8 mouse cellular contexts compared by ENCODE assay signal in the genomic region with DNA sequence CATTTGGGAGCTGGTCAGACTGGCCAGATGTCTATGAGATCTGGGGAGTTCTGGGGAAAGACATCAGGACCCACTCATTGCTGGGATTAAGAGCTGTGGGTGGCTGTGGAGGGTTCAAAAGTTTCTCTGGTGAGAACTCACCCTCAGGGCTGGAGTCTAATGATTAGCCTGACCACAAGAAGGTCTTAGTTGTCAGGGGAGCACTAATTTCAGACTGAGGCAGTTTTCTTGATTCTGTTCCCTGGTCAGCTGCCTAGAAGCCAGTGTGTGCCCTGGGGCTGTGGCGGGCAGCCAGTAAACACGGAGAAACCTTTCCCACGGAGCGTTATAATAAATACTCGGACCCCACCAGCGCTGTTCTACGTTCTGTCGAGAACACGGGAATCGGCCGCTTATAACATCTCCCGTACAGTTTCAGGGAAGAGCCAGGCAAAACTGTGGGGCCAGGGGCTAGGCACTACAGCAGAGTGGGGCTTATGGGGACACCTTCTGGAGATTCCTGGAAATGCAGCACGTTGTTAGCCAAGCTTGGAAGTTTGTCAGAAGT. TPM values are rescaled to one million over a fixed set of nuclear protein-coding genes. Genes with fewer than 3 reads are reported as not detected.
A peak's percentile ranks its signal among the peaks of the same experiment; 100 is the strongest.
DNase-seq lines count a peak whose midpoint lies in the region; ATAC-seq and TF ChIP-seq lines count a peak whose summit lies in the region.

No protein-coding gene starts in this region.

- H3K4me3 ChIP-seq in limb, embryonic 15.5 days = peak overlapping the region; percentile 40
- peak overlapping the region; percentile 32 for H3K4me3 ChIP-seq in midbrain, embryonic 15.5 days
- peak overlapping the region; percentile 34 for H3K4me3 ChIP-seq in stomach, postnatal 0 days (ENCODE audit: low read depth, low read length)

- no peaks in the 10 kb centered on the region for H3K27me3 ChIP-seq in limb, embryonic 15.5 days
- no peaks in the 10 kb centered on the region for H3K27me3 ChIP-seq in midbrain, embryonic 15.5 days (replicated peaks)
- no peaks in the 10 kb centered on the region for H3K27me3 ChIP-seq in stomach, postnatal 0 days (ENCODE audit: control insufficient read depth, insufficient read depth, low read length)

- H3K9ac ChIP-seq in limb, embryonic 15.5 days = peak overlapping the region; percentile 23; the same call in 1 of the 2 replicates
- H3K9ac ChIP-seq in midbrain, embryonic 15.5 days = no peak overlapping the region
- 0 out of 2 replicates have a peak overlapping the region, but pooled peaks have one; percentile 38 for H3K9ac ChIP-seq in stomach, postnatal 0 days (ENCODE audit: low read length)

- ATAC-seq in limb, embryonic 15.5 days (ENCODE audit: insufficient number of reproducible peaks, low FRiP score, low TSS enrichment, low read depth) = no peak
- ATAC-seq in midbrain, embryonic 15.5 days (replicated peaks) = peak; percentile 80
- ATAC-seq in stomach, postnatal 0 days (ENCODE audit: low FRiP score, low TSS enrichment) = peak; percentile 62; the same call in 1 of the 2 replicates

- no peak for TF ChIP-seq EP300 in stomach, postnatal 0 days (optimal IDR thresholded peaks at IDR 0.05)

- no peaks in the 10 kb centered on the region for H3K9me3 ChIP-seq in limb, embryonic 15.5 days
- H3K9me3 ChIP-seq in midbrain, embryonic 15.5 days = no peaks in the 10 kb centered on the region
- H3K9me3 ChIP-seq in stomach, postnatal 0 days (ENCODE audit: control insufficient read depth, low read length) = no peaks in the 10 kb centered on the region

- no peak overlapping the region for H3K27ac ChIP-seq in limb, embryonic 15.5 days
- peak overlapping the region; percentile 9; the same call in 1 of the 2 replicates for H3K27ac ChIP-seq in midbrain, embryonic 15.5 days
- no peak overlapping the region for H3K27ac ChIP-seq in stomach, postnatal 0 days (replicated peaks)

- peak; percentile 88 for TF ChIP-seq CTCF in stomach, postnatal 0 days (IDR thresholded peaks at IDR 0.05; ENCODE audit: low read depth)

- no peaks in the 10 kb centered on the region for H3K36me3 ChIP-seq in limb, embryonic 15.5 days
- no peaks in the 10 kb centered on the region for H3K36me3 ChIP-seq in midbrain, embryonic 15.5 days (replicated peaks)
- no peaks in the 10 kb centered on the region for H3K36me3 ChIP-seq in stomach, postnatal 0 days (ENCODE audit: control insufficient read depth, insufficient read depth, low read length)

- DNase-seq in urinary bladder, adult 18-20 months (ENCODE audit: low spot score in 2 of 2) = peak; percentile 37 to 48
- DNase-seq in urinary bladder, postnatal 10 days (ENCODE audit: low spot score) = no peak
- peak; percentile 64 to 75 for DNase-seq in cerebellum, postnatal 36 days
- DNase-seq in gastrocnemius, adult 8-10 months (ENCODE audit: low spot score in 2 of 2) = peak; percentile 27 to 33
- DNase-seq in induced T-regulatory cell, adult 2 months (ENCODE audit: low read depth) = peak; percentile 54
- peak; percentile 71 for DNase-seq in stomach, postnatal 0 days (ENCODE audit: low spot score)

- 4% methylated on average over 13 of the region's 13 CpGs for WGBS in limb, embryonic 15.5 days
- 7% methylated on average over 13 of the region's 13 CpGs for WGBS in midbrain, embryonic 15.5 days
- 6% methylated on average over 13 of the region's 13 CpGs for WGBS in stomach, postnatal 0 days

- peaks cover 4% of the 10 kb centered on the region for H3K4me1 ChIP-seq in limb, embryonic 15.5 days
- peaks cover 10% of the 10 kb centered on the region for H3K4me1 ChIP-seq in midbrain, embryonic 15.5 days
- H3K4me1 ChIP-seq in stomach, postnatal 0 days (replicated peaks; ENCODE audit: control insufficient read depth, insufficient read depth) = no peaks in the 10 kb centered on the region

- peak overlapping the region; percentile 78 for H3K4me2 ChIP-seq in limb, embryonic 15.5 days
- peak overlapping the region; percentile 66 for H3K4me2 ChIP-seq in midbrain, embryonic 15.5 days
- peak overlapping the region; percentile 68 for H3K4me2 ChIP-seq in stomach, postnatal 0 days (replicated peaks; ENCODE audit: low read depth)

RNA-seq across cellular contexts. Expression of a gene that starts 3.7 kb away (rescaled TPM):
- 1 to 10 TPM in 3 of 4 experiments, under 1 TPM in 1; 0.92 to 1.8 (median 1.4) TPM for total RNA-seq in gastrocnemius, adult 8-10 months (2022)
- polyA plus RNA-seq in limb, embryonic 15.5 days (2015; fragmentation: Nextera tagmentation; extraction: Ambion mirVana) = 35.9 and 36.6 TPM in 2 replicates
- 8.6 and 9.1 TPM in 2 replicates for polyA plus RNA-seq in midbrain, embryonic 15.5 days (2015; fragmentation: Nextera tagmentation; extraction: Ambion mirVana)
- 18.3 and 20.0 TPM in 2 replicates for polyA plus RNA-seq in stomach, postnatal 0 days (2015; fragmentation: Nextera tagmentation; extraction: Ambion mirVana)
